Mouse (Mus musculus) gastrocnemius, postnatal 25 days (tissue): ENCODE results near the gene Rpl34. TPM values are rescaled to one million over a fixed set of nuclear protein-coding genes. Genes with fewer than 3 reads are reported as not detected.

Source experiments
- DNase-seq: peaks from one replicate; pipeline ENCODE4 v3.0.0; 2022
- total RNA-seq, 2 experiments: library from RNA; stranded (reverse); gene quantifications; 1 replicate in 1 of 2; 2 replicates in 1 of 2; pipeline ENCODE4 v1.2.3; 2021

Rpl34 gene
- total RNA-seq, 2 experiments from 2014 or later, result 316 to 328 TPM

DNA sequence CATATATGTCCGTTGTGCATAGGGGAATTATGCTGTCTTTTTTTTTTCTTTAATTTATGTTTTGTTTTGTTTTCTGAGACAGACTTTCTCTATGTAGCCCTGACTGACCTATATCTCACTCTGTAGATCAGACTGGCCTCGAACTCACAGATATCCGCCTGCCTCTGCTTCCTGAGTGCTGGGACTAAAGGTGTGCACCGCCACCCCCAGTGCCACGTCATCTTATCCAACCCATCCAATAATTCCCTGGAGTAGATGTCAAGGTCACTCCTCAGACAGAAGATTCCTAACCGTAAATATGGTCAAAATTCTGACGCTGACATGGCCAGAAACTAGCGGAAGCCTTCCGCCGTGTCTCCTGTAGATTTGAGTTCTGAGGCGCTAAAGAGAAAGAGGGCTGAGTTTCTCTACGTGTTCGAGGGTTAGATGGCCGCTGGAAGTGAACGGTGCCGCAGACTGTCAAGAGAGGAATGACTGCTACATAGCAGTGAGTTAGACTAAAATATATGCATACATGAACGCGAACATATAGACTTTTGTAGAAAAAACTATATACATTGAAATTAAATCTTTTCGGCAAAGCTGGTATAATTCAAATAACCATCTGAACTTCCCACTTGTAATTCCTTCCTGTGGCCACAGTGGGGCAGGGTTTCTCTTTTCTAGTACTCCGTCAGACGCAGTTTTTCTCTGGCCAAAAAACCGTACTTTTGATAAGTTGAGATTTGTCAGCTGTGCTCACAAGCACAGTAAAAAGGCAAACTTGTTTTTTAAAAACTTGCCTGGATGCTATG is 15.2 kb downstream of the Rpl34 start:
- DNase-seq, result no peak

DNA sequence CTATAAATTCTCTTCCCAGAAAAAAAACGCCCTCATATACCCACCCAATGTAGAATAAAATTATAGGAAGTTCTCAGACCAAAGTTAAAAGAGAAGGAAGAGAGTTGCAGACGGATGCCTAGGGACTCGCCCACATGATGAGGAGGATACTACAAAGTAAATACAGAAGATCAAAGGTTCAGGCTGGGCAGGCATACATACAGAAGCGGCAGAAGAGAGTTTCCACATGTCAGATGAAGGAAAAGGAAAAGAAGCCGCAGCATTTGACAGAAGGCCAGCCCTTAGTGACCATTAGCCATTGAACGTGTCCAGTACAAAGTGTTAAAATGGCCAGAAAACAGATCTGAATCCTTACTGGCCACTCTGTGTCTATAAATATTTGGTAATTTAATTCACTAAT is 17.3 kb downstream of the Rpl34 start:
- no peak for DNase-seq

DNA sequence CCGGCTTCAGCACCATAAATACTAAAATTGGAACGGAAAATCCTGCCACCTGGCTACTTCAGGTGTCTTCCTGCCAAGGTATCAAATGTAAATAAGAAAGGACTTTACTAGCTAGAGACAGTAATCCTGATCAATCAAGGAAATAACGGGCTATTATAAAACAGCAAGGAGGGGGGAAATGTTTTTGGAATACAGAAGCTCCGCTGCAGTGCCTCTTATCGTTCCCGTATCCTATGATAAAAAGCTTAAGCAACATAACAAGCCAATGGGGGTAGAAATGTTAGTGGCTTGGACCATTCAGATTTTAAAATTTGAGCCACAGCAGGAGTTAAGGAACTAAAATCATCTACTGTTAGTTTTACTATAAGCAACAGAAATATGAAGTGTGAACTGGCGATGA is 20.1 kb downstream of the Rpl34 start:
- no peak for DNase-seq

DNA sequence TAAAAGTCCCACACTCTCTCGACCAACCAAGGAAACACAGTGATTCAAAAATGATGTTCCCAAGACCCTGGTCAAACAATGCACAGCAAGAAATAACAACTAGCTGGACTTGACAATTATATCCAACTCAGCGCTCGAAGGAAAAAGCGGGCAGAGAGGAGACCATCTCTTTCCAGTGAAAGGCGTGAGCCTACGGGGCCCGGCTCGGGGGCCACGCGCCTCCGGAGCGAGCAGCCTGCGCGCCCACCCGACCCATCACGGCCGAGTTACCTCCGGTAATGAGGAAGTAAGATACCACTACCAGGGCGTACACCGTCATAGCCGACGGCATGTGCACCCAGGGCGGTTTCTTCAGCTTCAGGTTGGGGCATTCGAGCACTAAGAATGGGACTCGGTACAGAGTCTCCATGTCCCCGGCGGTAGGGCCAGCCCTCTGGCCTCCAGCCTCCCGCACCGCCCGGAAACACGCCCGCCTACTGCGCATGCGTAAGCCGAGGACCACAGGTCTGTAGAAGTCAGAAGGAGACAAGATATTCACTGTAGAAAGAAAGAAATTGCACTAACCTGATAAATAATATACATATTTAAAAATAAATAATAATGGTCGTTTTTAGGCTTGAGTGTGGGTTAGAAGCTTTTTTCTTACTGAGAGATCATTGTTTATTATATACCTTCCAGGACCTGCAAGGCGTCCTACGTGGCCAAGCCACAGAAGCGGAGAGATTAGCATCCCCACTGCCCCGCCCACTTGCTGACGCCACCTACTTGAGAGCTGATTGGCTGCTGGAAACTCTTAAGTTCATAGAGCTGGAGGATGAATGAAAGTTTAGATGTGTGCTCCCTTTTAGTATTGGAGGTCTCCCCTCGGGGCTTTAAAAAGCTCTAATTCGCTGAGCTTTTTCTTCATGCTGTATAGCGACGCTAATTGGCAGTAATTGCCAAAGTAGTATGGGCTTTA is 21.0 kb downstream of the Rpl34 start, which contains the start of gene Ostc:
Gene Ostc (minus strand): TSS at position 478 of the 958 bp plus-strand sequence.
- DNase-seq, result peak; percentile 93

DNA sequence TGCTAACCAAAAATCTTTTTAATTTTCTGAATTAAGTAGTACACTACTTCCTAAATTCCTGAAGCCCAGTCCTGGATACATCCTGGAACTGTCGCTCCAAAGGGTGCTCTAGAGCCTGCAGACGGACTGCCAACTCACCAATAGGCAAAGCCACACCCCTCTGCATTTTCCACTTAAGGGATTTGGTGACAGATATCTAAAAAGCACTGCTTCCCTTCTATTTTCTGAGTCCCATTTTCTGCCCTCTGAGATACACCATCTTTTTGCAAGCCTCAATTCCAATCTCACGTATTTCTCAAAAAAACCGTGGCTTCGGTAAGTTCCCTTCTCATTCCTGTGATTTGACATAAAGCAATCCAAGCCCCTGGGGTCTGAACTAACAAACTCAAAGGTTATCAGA is 21.7 kb downstream of the Rpl34 start:
- DNase-seq, result no peak

DNA sequence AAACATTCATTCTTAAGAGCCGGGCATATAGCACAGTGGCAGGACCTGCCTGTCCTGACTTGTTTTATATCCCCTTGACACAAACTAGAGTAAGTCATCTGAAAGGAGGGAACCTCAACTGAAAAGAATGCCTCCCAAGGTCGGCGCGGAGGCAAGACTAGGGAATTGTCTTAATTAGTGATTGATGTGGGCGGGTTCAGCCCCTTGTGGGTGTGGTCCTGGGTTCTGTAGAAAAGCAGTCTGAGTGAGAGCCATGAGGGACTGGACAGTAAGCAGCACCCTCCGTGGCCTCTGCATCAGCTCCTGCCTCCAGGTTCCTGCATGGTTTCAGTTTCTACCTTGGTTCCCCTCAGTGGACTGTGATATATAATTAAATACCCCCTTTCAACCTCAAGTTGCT is 27.9 kb downstream of the Rpl34 start:
- DNase-seq, result no peak

DNA sequence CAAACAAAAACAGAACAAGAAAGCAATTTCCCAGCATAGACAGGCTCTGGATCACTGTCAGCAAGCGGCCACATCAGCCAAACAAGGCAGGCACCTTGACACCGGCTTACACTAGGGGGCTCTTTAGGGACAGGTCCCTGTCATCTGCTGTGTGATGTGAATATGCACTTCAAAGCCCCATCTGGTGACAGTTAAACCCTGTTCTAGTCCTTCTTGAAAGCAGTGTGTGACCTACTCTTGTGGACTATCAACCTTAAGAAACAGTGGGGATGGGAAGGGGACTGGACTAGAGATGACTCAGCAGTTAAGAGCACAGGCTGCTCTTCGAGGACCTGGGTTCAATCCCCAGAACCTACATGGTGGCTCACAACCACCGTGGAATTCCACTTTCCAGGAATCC is 32.6 kb downstream of the Rpl34 start:
- DNase-seq, result no peak

DNA sequence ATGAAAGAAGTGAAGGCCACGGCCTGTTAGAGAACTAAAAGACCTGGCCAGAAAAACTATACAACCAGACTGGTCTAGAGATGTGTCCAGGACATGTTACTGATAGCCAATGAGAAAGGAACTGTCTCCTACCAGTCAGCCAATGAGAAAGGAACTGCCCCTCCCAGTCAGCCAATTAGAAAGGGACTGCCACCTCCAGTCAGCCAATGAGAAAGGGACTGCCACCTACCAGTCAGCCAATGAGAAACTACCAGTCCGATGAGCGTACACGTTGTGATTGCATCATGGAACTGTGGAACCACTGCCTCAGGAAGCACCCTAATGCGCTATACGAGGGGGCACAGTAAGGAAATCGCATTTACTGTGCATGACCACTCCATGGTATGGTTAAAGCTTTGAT is 35.5 kb downstream of the Rpl34 start:
- DNase-seq, result no peak

DNA sequence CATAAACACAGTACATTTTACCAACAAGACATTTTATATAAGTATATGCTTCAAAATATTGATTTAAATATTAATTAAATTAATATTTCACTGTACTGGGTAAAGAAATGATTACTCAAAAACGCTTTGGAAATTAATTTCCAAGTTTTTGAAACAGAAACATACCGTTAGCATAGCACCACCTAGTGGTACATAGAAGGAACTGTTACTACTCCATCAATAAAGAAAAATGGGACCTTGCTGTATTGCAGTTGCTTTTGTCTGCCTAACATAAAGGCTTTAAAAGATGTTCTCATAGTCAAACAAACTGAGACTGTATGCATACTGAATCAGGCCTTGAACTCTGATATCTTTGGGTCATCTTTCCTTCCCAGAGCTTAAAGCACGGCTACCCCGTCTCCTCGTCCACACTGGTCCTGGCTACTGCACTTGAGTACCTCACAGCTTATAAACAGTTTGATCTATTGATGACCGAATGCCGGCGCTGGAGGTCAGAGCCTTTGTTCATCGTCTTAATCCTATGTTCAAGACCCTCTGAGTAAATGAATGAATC is 36.1 kb downstream of the Rpl34 start:
- no peak for DNase-seq

DNA sequence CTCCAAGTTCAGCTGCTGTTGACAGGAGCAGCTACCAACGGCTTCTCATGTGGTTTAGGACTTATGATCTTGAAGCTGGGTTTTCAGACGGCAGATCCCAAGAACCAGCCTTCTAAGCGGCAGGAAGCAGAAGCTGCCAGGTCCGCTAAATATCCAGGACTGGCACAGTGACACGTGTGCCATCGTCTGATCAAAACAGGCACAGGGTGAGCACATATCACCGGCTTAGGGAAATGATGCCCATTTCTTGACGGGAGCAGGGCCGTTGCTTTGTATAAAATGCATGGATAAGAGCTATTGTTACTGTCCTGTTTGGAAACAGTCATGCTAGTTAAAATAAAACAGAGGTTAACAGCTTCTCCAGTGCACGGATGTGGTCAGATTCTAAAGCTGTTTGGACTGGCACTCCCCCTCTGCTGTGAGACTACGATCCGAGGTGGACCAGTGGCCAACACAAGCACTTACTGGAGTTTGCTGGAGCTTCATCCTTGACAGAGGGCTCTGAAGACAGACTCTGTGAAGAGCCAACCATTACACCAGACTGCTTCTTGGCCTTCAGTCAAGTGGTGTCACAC is 38.5 kb downstream of the Rpl34 start:
- DNase-seq, result no peak

DNA sequence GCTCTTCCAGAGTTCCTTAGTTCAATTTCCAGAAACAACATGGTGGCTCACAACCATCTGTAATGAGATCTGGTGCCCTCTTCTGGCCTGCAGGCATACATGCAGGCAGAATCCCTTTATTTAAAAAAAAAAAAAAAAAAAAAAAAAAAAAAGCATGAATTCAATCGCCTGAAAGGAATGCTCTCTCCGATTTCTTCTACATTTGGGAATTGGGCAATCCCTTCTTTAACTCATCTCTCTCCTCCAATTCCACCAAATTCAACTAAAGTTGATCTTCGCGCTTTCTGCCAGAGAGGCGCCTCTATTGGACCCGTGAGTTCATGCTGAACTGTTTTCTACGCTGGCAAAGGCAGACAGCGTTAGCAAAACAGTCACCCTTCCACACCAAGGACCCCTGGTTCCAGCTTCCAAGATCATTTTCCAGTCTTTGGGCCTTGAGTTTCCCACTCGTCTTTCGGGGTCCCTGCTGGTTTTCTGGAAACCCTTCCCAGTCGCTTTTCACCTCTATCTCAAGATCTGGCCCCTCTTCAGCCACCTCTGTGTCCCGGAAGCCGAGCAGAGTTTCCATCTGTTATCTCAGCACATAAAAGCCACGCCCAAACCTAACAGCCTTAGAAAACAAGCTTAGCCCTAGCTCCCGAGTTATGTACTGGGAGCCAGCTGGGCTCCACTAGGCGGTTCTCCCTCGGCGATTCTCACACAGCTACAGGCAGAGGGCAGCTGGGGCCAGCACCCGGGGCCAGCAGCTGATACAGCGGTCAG is 39.2 kb downstream of the Rpl34 start:
- DNase-seq, result peak; percentile 77

DNA sequence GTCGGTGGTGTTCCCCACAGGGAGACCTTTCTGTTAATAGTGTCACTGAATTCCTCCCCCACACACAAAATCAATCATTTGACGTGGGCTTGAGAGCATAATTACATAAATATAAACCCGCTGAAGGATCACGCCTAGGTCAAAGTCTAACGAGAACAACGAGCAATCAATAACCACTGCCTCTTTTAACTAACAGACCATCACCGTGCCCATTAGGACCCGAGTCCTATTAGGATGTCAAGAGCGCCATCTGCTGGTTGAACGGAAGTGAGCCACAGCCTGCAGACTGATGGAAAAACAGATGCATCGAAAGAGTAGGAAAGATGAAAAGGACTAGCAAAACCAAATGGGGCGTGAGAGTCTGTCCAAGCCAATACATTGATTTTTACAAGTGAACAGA is 40.6 kb downstream of the Rpl34 start:
- no peak for DNase-seq

DNA sequence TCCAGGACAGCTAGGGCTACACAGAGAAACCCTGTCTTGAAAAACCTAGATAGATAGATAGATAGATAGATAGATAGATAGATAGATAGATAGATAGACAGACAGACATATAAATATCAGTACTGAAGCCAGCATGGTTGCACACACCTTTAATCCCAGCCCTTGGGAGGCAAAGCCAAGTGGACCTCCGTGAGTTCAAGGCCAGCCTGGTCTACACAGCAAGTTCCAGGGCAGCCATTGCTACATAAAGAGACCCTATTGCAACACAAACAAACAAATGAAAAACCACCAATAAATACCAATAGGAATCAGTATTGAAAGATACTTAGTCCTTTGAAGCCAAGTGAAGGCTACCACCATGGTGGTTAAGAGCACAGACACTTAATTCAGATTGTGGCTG is 43.1 kb downstream of the Rpl34 start:
- no peak for DNase-seq

DNA sequence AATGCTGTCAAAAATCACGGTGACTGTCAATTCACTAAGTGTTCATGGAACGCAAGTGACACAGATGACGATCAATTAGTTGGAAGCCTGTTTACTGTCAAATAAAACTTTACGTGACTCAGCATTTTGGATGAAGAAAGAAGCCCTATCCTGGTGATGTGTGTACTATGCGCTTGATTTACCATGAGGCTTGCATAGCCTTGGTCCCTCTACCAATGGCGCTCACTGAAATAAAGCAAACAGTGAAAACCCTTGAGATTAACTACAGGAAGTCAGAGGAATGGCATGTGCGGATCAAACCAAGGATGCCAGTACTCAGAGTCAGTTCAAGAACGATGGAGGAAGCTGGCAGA is 45.2 kb downstream of the Rpl34 start:
- no peak for DNase-seq

DNA sequence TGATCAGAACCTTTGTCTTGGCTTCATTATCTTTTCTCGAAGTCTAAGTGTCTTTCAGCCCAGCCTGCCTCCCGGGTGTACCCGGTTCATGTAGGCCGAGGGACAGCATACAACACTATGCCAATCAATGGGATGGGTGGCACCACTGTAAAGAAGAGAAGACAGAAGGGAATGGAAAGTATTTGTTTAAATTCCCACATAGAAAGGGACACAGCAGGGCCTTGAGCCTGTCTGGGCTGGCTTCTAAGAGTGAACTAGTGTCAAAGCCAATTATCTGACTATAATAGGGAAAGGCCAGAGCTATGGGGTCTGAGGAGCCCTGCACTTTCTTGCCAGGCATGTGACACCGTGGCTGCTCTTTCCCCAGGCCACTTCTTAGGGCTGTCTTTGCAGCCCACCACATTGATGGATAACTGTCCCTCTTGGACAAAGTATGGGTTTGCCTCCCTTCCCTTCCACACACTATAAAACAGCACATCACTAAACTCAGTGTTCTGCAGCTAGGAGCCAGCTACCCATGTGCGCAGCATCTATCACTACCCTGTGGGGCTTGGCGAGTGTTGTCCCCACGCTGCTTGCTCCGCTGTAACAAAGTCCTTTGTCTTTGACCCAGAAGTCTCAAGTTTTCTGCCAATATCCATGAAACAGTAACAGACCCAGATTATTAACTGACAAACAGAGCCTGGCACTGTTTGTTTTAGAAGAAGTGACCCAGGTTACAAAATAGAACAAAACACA is 45.8 kb downstream of the Rpl34 start:
- DNase-seq, result no peak

DNA sequence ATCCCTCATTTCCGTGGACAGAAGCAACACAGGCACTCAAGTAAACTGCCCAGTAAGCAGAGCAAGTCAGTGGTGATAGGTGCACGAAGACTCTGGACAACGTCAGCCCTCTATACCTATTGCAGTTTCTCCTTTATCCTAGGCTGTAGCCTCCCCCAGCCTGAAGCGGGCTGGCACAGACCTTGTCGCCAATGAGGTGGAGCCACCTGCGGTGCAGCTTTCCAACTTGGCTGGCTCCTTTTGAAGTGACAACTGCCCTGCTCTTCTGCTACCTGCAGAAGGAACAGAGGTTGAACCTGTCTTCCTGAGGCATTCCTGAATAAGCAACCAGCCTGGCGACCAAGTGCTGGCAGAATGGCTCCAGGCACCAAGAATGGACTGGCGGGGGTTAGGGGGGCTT is 46.4 kb downstream of the Rpl34 start:
- DNase-seq, result no peak

DNA sequence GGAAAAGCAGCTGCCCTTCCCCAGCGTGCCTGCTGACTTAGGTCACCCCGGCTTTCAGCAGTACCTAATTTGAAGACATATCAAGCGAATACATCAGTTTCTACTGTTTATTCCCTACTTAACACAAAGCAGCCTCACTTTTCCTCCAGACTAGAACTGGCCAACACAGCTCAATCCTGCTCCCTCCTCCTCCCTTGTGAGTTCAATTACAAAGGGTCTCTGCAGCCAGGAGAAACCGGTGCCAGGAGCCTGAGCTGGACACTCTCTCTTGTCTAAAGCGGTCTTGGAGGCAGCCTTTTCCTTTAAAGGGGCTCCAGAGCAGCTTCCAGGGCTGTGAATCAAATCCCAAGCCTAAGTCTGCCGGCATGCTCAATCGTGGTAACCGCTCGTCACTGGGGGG is 48.0 kb downstream of the Rpl34 start:
- no peak for DNase-seq

DNA sequence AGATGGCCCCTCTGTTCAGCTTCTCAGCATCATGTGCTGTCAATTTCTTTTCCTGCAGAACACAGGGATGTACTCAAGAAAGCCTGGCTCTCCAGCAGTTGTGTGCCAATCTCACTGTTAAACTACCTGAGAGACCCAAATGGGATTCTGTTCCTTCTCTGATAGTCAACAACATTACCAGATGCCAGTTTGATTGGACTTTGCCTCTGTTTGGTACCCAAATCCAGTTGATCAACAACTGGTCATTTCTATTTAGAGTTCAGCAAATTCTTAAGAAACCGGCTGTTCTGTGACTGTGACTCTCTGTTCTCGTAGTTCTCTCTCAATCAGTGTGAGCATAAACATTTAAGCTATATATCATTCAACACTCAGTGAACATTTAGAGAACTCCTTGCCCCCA is 49.0 kb downstream of the Rpl34 start:
- DNase-seq, result no peak

DNA sequence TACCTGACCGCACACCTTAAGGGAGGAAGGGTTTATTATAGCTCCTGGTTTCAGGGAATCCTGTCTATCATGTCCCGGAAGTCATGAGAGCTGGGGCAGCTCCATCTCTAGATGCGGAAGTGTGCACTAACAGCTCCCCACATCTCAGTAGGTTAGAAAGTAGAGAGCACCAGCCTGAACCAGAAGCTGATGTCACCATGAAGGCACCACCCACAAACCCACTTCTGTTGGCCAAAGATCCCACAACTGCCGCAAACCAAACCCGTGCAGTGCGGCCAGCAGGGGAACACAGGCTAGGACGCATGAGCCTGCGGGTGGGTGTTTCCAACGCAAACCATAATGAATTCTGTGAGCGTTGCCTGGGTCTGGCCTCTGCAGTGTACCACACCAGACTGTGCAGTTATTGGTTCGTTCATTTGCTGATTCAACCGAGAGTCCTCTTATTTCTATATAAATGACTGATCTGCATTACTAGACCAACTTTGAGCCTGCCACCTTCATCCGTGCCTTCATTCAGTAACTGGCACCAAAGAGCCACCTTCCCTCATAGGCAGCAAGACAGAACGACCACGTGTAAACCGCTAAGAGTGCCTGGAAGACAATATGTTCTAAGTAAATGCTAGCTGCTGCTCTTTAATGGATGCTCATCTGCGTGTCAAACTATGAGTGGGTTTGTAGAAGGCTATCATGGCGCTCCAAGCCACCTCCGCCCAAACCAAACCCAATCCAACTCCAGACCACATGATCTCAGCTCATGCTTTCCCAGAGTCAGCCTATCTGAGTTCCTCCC is 52.3 kb downstream of the Rpl34 start:
- no peak for DNase-seq
